Mouse (Mus musculus) liver, embryonic 15.5 days (tissue): ENCODE data around the gene Tas1r3. TPM values are rescaled to one million over a fixed set of nuclear protein-coding genes. Genes with fewer than 3 reads are reported as not detected.

Experiments used
- ATAC-seq: fragments of 200-750 bp; cut with Nextera tagmentation; 2 replicates; pipeline ENCODE4 v1.8.0; 2017; ENCODE audit warnings: moderate number of reproducible peaks, mild to moderate bottlenecking, moderate library complexity; ENCODE audit not compliant: insufficient read depth
- H3K27ac ChIP-seq: fragments of 300-500 bp; sonication (generic); replicated peaks from 2 replicates; pipeline ENCODE4 v1.5.1; 2015; ENCODE audit warnings: mild to moderate bottlenecking, inconsistent platforms
- H3K27me3 ChIP-seq: fragments of 300-500 bp; sonication (generic); 2 replicates; pipeline ENCODE4 v1.6.1; 2015; ENCODE audit warnings: mild to moderate bottlenecking, inconsistent platforms
- H3K36me3 ChIP-seq: fragments of 300-500 bp; sonication (generic); replicated peaks from 2 replicates; pipeline ENCODE4 v1.6.1; 2015; ENCODE audit warnings: moderate library complexity, mild to moderate bottlenecking, inconsistent platforms
- H3K4me1 ChIP-seq: fragments of 300-500 bp; sonication (generic); replicated peaks from 2 replicates; pipeline ENCODE4 v1.6.1; 2015; ENCODE audit warnings: inconsistent platforms
- H3K4me2 ChIP-seq: fragments of 300-500 bp; sonication (generic); 2 replicates; pipeline ENCODE4 v1.6.1; 2015; ENCODE audit warnings: moderate library complexity, mild to moderate bottlenecking, inconsistent platforms
- H3K4me3 ChIP-seq: fragments of 300-500 bp; sonication (generic); replicated peaks from 2 replicates; pipeline ENCODE4 v1.5.1; 2015; ENCODE audit warnings: mild to moderate bottlenecking, inconsistent platforms
- H3K9ac ChIP-seq: fragments of 300-500 bp; sonication (generic); 2 replicates; pipeline ENCODE4 v1.6.1; 2015; ENCODE audit warnings: moderate library complexity, mild to moderate bottlenecking, inconsistent platforms
- H3K9me3 ChIP-seq: fragments of 300-500 bp; sonication (generic); replicated peaks from 2 replicates; pipeline ENCODE4 v1.6.1; 2016; ENCODE audit warnings: inconsistent platforms
- WGBS: fragments of 180-500 bp; shearing (Covaris S2); methylation state at CpG from one replicate; pipeline ENCODE4 v1.1.7; 2015; ENCODE audit warnings: mixed read lengths; ENCODE audit not compliant: insufficient replicate concordance; 5-methylcytosine and 5-hydroxymethylcytosine counted together
- polyA plus RNA-seq: library from polyadenylated mRNA; unstranded; fragments of >200 nt; fragmentation: Nextera tagmentation; extraction: Ambion mirVana; gene quantifications from 2 replicates; pipeline ENCODE4 v1.2.1, GENCODE M21; 2015

Gene Tas1r3
- polyA plus RNA-seq, 1 experiment from 2014 or later: 0.08 TPM

DNA sequence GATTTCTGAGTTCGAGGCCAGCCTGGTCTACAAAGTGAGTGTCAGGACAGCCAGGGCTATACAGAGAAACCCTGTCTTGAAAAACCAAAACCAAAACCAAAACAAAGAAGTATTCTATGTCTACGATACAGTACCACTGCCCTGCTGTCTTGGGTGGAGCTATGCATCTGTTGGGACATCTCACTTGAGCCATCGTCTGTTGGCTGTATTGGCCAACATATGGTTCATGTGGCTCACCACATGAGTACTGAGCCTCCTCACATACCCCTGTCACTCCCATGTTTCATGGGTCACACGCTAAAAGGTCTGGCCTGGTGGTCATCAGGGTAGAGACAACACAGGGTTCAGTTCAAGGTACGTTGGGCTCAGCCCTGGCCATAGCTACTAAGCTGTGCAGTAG lies 23.2 kb upstream of the Tas1r3 start:
- peaks cover 14% of the 10 kb centered on the region for H3K4me1 ChIP-seq
- H3K9ac ChIP-seq: no peak overlapping the region
- no peaks in the 10 kb centered on the region for H3K27me3 ChIP-seq
- H3K9me3 ChIP-seq: no peaks in the 10 kb centered on the region
- peaks cover 55% of the 10 kb centered on the region for H3K36me3 ChIP-seq
- H3K27ac ChIP-seq: no peak overlapping the region
- H3K4me2 ChIP-seq: no peak overlapping the region
- no peak for ATAC-seq
- H3K4me3 ChIP-seq: no peak overlapping the region
- 81% methylated on average over 5 of the region's 5 CpGs for WGBS

GRCm38 (mm10) chr4:155883587-155883986 lies 20.4 kb upstream of the Tas1r3 start:
- Histone ChIP-seq H3K4me2 (no peak overlapping the region), H3K9me3 (no peaks in the 10 kb centered on the region), H3K9ac (no peak overlapping the region), H3K4me3 (no peak overlapping the region), H3K36me3 (peaks cover 44% of the 10 kb centered on the region), H3K27me3 (no peaks in the 10 kb centered on the region), H3K27ac (no peak overlapping the region), H3K4me1 (no peaks in the 10 kb centered on the region)
- WGBS: 61% methylated on average over 3 of the region's 3 CpGs
- no peak for ATAC-seq

DNA sequence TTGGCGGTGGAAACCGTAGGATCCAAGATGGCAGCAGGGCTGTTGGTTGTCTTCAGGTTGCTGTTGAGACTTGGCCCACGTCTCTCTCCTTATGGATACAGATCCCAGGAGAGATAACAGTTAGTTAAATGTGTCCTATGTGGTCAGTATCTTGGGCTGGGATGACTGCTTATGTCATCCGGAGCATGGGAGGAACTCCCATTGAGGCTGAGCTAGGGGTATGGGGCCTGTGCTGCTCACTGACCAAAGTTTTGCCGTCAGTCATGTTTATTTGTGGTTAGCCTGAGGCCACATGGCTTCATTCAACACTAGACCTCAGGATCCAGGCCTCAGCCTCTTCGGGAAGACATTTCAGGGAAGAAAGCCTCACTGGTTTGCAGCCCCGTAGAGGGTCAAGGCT lies 8.2 kb upstream of the Tas1r3 start:
- Histone ChIP-seq H3K4me1 (peaks cover 42% of the 10 kb centered on the region), H3K9me3 (no peaks in the 10 kb centered on the region), H3K9ac (no peak overlapping the region), H3K36me3 (peaks cover 51% of the 10 kb centered on the region), H3K4me3 (no peak overlapping the region), H3K27me3 (no peaks in the 10 kb centered on the region), H3K27ac (no peak overlapping the region), H3K4me2 (peak overlapping the region; percentile 4; the same call in 1 of the 2 replicates)
- 72% methylated on average over 7 of the region's 7 CpGs for WGBS
- no peak for ATAC-seq

GRCm38 (mm10) chr4:155869317-155870033 lies 6.3 kb upstream of the Tas1r3 start, which contains the start of the genes Cptp and Ints11:
Gene Cptp, minus strand, starts transcription at chr4:155869440.
Gene Ints11, plus strand, starts transcription at chr4:155869546.
- peaks cover 52% of the 10 kb centered on the region for H3K36me3 ChIP-seq
- peak within 1 kb of the TSS; percentile 97 for H3K4me2 ChIP-seq
- under 1% methylated on average over 63 of the region's 63 CpGs for WGBS

DNA sequence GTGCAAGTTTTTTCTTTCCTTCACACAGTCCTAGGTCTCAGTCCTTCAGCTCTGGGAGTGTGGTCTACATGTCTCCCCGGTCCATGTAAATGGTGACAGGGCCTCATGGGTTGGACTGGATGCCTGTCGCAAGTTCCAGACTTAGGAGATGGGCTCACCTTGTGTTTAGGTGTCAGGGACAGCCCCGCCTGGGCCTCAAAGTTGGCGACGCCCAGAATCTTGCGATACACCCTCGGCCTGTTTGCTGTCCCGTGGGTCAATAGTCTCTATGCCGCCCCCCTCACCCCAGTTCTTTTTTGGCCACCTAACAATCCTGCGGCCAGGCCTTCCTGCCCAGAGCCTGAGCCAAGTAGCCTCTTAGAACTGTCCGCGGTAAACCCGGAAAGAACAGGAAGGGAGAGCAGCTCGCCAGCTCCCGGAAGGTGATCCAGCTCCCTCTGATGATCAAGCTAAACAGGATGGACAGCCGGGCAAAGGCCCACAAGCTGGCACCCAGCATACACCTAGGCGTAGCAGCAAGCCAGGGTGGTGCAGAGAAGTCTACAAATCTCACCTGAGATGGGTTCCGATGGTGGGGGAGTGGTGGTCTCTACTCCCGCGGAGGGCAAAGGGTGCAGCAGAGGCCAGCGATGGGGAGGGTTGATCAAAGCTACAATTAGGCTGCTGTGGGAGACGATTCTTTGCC lies 5.6 kb upstream of the Tas1r3 start:
- 5% methylated on average over 22 of the region's 22 CpGs for WGBS
- Histone ChIP-seq H3K9me3 (no peaks in the 10 kb centered on the region), H3K4me2 (peak overlapping the region; percentile 97), H3K9ac (peak overlapping the region; percentile 77), H3K27me3 (no peaks in the 10 kb centered on the region), H3K27ac (peak overlapping the region; percentile 65; the same call in 1 of the 2 replicates), H3K4me1 (peaks cover 42% of the 10 kb centered on the region), H3K36me3 (peaks cover 48% of the 10 kb centered on the region), H3K4me3 (peak overlapping the region; percentile 91)
- ATAC-seq: peak; percentile 41

More at GRCm38 (mm10) chr4:155869317-155870033, 6.3 kb upstream of the Tas1r3 start, which contains the start of the genes Cptp and Ints11:
- ATAC-seq: peak; percentile 95
- Histone ChIP-seq H3K4me1 (peaks cover 42% of the 10 kb centered on the region), H3K27ac (peak within 1 kb of the TSS; percentile 72), H3K4me3 (peak within 1 kb of the TSS; percentile 91), H3K9ac (peak within 1 kb of the TSS; percentile 86), H3K27me3 (no peaks in the 10 kb centered on the region), H3K9me3 (no peaks in the 10 kb centered on the region)

- no peak overlapping the region for H3K9ac ChIP-seq
- 70% methylated on average over 7 of the region's 7 CpGs for whole genome bisulfite sequencing
- peaks cover 2% of the 10 kb centered on the region for H3K4me1 ChIP-seq
- peaks cover 58% of the 10 kb centered on the region for H3K36me3 ChIP-seq
- no peak for ATAC-seq
- H3K4me2 ChIP-seq: no peak overlapping the region
- no peaks in the 10 kb centered on the region for H3K27me3 ChIP-seq
- H3K9me3 ChIP-seq: no peaks in the 10 kb centered on the region
- no peak overlapping the region for H3K27ac ChIP-seq
- no peak overlapping the region for H3K4me3 ChIP-seq
Observed at GRCm38 (mm10) chr4:155861787-155862186, 1.4 kb downstream of the Tas1r3 start.

DNA sequence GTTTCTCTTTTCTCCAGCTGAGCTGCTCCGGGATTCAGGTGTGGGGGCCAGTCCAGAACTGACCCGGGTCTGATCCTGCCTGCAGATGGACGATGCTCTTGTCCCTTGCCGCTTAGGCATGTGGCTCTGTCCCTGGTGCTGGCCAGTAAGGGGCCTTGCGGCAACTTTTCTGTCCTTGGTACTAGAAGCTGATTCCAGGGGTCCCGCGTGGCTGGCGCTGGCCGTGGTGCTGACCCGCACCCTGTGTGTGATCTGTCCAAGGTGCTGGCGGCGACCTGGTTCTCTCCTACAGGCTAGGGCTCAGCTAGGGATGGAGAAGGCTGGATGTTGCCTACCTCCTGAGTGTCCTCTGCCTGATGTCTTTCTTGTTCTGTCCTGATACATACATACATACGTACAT lies 3.8 kb downstream of the Tas1r3 start:
- no peak overlapping the region for H3K4me3 ChIP-seq
- H3K27me3 ChIP-seq: no peaks in the 10 kb centered on the region
- no peak overlapping the region for H3K4me2 ChIP-seq
- ATAC-seq: no peak
- H3K9ac ChIP-seq: no peak overlapping the region
- peaks cover 15% of the 10 kb centered on the region for H3K4me1 ChIP-seq
- H3K27ac ChIP-seq: no peak overlapping the region
- peaks cover 58% of the 10 kb centered on the region for H3K36me3 ChIP-seq
- WGBS: 34% methylated on average over 13 of the region's 13 CpGs
- H3K9me3 ChIP-seq: no peaks in the 10 kb centered on the region

DNA sequence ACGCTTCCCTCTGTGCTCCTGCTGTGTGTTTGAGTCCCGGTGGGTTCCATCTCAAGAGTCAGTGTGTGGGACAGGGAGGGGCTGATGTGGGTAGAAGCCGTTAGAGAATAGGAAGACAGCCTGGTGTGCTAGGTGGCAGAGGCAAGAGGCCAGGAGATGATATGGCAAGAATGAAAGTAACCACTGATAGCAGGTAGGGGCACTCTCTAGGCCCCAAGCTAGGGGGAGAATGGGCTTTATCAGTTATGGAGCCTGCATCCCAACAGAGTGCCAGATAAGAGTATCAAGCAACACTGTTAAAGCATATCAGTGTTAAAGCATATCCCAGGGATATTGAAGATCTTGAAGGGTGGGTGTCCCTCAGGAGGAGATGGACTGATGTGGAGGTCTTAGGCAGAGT lies 6.3 kb downstream of the Tas1r3 start:
- 36% methylated on average over 3 of the region's 3 CpGs for WGBS
- Histone ChIP-seq H3K4me3 (no peak overlapping the region), H3K9ac (no peak overlapping the region), H3K4me1 (peaks cover 20% of the 10 kb centered on the region), H3K4me2 (peak overlapping the region; percentile 7; the same call in 1 of the 2 replicates), H3K9me3 (no peaks in the 10 kb centered on the region), H3K27ac (peak overlapping the region; percentile 29; the same call in 1 of the 2 replicates), H3K27me3 (no peaks in the 10 kb centered on the region), H3K36me3 (peaks cover 71% of the 10 kb centered on the region)
- ATAC-seq: peak; percentile 48

DNA sequence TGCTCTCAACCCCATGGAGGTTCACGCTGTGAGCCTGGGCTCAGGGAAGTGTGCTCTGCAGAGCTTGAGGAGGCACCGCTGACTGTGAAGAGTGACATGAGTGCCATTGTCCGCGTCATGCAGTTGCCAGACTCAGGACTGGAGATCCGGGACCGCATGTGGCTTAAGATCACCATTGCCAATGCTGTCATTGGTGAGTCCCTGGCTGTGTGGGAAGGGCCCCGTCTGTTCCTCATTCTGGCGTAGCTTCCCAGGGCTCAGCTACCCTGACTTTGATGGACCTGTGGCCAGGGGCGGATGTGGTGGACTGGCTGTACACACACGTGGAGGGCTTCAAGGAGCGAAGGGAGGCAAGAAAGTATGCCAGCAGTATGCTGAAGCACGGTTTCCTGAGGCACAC lies 7.1 kb downstream of the Tas1r3 start:
- Histone ChIP-seq H3K36me3 (peaks cover 71% of the 10 kb centered on the region), H3K27me3 (no peaks in the 10 kb centered on the region), H3K9me3 (no peaks in the 10 kb centered on the region), H3K4me1 (peaks cover 25% of the 10 kb centered on the region), H3K9ac (no peak overlapping the region), H3K4me2 (no peak overlapping the region), H3K27ac (no peak overlapping the region), H3K4me3 (no peak overlapping the region)
- ATAC-seq: no peak
- WGBS: 76% methylated on average over 12 of the region's 12 CpGs

- Histone ChIP-seq H3K4me2 (no peak overlapping the region), H3K9me3 (no peaks in the 10 kb centered on the region), H3K27ac (no peak overlapping the region), H3K4me3 (no peak overlapping the region), H3K27me3 (no peaks in the 10 kb centered on the region), H3K4me1 (peaks cover 31% of the 10 kb centered on the region), H3K9ac (no peak overlapping the region), H3K36me3 (peaks cover 68% of the 10 kb centered on the region)
- WGBS: 90% methylated on average over 12 of the region's 12 CpGs
- ATAC-seq: no peak
Observed at GRCm38 (mm10) chr4:155854991-155855390, 8.2 kb downstream of the Tas1r3 start.

GRCm38 (mm10) chr4:155853421-155853820 lies 9.7 kb downstream of the Tas1r3 start:
- no peak for ATAC-seq
- Histone ChIP-seq H3K4me2 (no peak overlapping the region), H3K9ac (no peak overlapping the region), H3K4me1 (peaks cover 46% of the 10 kb centered on the region), H3K36me3 (peaks cover 53% of the 10 kb centered on the region), H3K27ac (no peak overlapping the region), H3K27me3 (no peaks in the 10 kb centered on the region), H3K4me3 (no peak overlapping the region), H3K9me3 (no peaks in the 10 kb centered on the region)
- WGBS: 86% methylated on average over 9 of the region's 9 CpGs
